Mouse (Mus musculus) ES-Bruce4 (cell line): Measurements from ENCODE around the gene Plekhd1. TPM values are rescaled to one million over a fixed set of nuclear protein-coding genes. Genes with fewer than 3 reads are reported as not detected.

Experiments
- H3K27ac ChIP-seq: 2 replicates; pipeline ENCODE4 v1.5.1; 2012; ENCODE audit warnings: low read length, inconsistent platforms; ENCODE audit not compliant: insufficient read depth
- H3K27me3 ChIP-seq: 2 replicates; pipeline ENCODE4 v1.6.1; 2012; ENCODE audit warnings: mild to moderate bottlenecking, low read length, inconsistent platforms; ENCODE audit not compliant: control insufficient read depth, poor library complexity, insufficient read depth, severe bottlenecking
- H3K36me3 ChIP-seq: 2 replicates; pipeline ENCODE4 v1.6.1; 2012; ENCODE audit warnings: inconsistent platforms, mild to moderate bottlenecking, low read length, moderate library complexity; ENCODE audit not compliant: control insufficient read depth, poor library complexity, insufficient read depth, severe bottlenecking
- H3K4me1 ChIP-seq: one replicate; pipeline ENCODE4 v1.8.1; 2011; ENCODE audit warnings: low read length; ENCODE audit not compliant: control insufficient read depth, insufficient read depth
- H3K4me3 ChIP-seq: 2 replicates; pipeline ENCODE4 v1.5.1; 2011; ENCODE audit warnings: low read depth, mild to moderate bottlenecking, low read length
- H3K9ac ChIP-seq: 2 replicates; pipeline ENCODE4 v1.6.1; 2012; ENCODE audit warnings: low read depth, mild to moderate bottlenecking, inconsistent platforms; ENCODE audit not compliant: poor library complexity, severe bottlenecking
- H3K9me3 ChIP-seq: replicated peaks from 2 replicates; pipeline ENCODE4 v1.6.1; 2012; ENCODE audit warnings: mild to moderate bottlenecking, low read length, inconsistent platforms; ENCODE audit not compliant: control insufficient read depth, poor library complexity, insufficient read depth, severe bottlenecking
- CTCF ChIP-seq: IDR thresholded peaks from one replicate; pipeline ENCODE4 v1.8.1; 2011; ENCODE audit warnings: low read depth, low read length
- EP300 ChIP-seq: IDR thresholded peaks from 2 replicates; pipeline ENCODE4 v1.6.1; 2011; ENCODE audit warnings: low read depth, low read length; ENCODE audit not compliant: insufficient read depth
- POLR2A ChIP-seq: IDR thresholded peaks from one replicate; pipeline ENCODE4 v1.8.1; 2011; ENCODE audit warnings: low read length; ENCODE audit not compliant: insufficient read depth
- polyA plus RNA-seq: library from polyadenylated mRNA; stranded (reverse); fragments of >200 nt; gene quantifications from 2 replicates; pipeline ENCODE4 v1.2.4, GENCODE M21; 2011; ENCODE audit warnings: low read depth; ENCODE audit not compliant: missing spikeins, insufficient read depth, insufficient read length

Plekhd1 gene
- polyA plus RNA-seq, 1 experiment: 5.3 TPM

DNA sequence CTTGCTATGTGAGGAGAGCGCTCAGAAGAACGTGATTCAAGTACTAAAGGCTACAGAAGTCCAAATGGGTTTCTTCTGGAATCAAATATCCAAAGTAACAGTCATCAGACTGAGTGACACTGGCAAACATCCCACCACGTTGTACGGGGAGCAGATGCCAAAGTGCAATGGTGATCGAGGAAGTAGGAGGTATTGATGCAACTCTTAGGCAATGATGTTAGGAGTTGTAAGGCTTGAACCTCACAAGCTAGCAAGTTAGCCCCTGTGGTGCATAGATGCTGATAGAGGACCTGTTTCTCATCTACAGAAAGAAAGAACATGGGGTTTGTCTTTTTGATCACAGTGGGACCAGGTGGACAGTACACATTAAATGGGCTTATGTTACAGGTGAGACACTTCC lies 70.6 kb downstream of the Plekhd1 start:
- no peak overlapping the region for H3K4me3 ChIP-seq
- H3K4me1 ChIP-seq: no peaks in the 10 kb centered on the region
- H3K9ac ChIP-seq: no peak overlapping the region
- no peak overlapping the region for H3K27ac ChIP-seq
- H3K36me3 ChIP-seq: no peaks in the 10 kb centered on the region
- peaks cover 17% of the 10 kb centered on the region for H3K27me3 ChIP-seq
- TF ChIP-seq CTCF: no peak
- no peak for TF ChIP-seq EP300
- no peak for TF ChIP-seq POLR2A
- peaks cover 4% of the 10 kb centered on the region for H3K9me3 ChIP-seq

DNA sequence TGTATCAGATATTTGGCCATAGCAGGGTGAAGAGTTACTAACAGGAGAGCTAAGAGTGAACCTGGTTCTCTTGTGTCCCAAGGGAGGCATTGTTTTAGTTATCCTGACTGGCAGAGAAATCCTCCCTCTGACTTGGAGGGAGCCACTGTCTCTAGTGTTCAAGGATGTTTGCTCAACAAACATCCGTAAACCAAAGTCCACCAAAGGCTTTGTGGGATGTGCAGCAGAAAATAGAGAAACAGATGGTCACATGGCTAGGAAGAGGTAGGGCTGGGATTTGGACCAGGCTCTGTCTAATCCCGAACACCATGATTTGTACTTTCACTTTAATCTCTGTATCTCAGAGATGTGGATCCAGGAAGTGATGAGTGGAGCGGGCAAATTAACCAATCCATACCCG lies 71.7 kb downstream of the Plekhd1 start:
- no peak overlapping the region for H3K4me3 ChIP-seq
- peaks cover 8% of the 10 kb centered on the region for H3K27me3 ChIP-seq
- no peak overlapping the region for H3K27ac ChIP-seq
- peaks cover 4% of the 10 kb centered on the region for H3K9me3 ChIP-seq
- no peak overlapping the region for H3K9ac ChIP-seq
- H3K36me3 ChIP-seq: no peaks in the 10 kb centered on the region
- TF ChIP-seq POLR2A: no peak
- no peak for TF ChIP-seq EP300
- H3K4me1 ChIP-seq: no peaks in the 10 kb centered on the region

DNA sequence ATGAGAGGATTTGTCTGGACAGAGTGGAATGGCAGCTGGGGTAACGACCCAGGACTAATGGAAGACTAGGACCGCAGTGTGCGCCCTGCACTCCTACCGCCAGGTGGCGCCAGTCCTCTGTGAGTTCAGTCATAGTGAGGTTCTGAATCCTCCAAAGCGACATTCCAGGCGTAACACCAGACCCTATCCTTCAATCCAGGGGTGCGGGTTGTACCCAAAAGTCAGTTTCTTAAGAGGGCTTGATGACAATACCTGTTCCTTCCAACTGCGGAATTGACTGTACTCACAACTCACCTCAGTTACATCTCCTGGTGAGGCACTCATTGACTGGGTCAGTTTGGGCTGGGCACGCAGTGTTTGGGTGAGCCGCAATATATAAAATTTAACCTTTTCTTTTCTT lies 77.3 kb downstream of the Plekhd1 start:
- no peaks in the 10 kb centered on the region for H3K36me3 ChIP-seq
- no peaks in the 10 kb centered on the region for H3K4me1 ChIP-seq
- no peak overlapping the region for H3K27ac ChIP-seq
- no peak overlapping the region for H3K9ac ChIP-seq
- no peak overlapping the region for H3K4me3 ChIP-seq
- H3K9me3 ChIP-seq: no peaks in the 10 kb centered on the region
- TF ChIP-seq CTCF (peak; percentile 98), EP300 (no peak)
- H3K27me3 ChIP-seq: no peaks in the 10 kb centered on the region

Other genes starting within 250 kb of the Plekhd1 start
- 20.8 and 24.1 TPM in 2 replicates for gene Exd2, start 229.5 kb upstream of the Plekhd1 start, polyA plus RNA-seq
- 0.58 and 0.70 TPM in 2 replicates for gene Galnt16, start 174.3 kb upstream of the Plekhd1 start, polyA plus RNA-seq
- gene Slc39a9, start 48.7 kb upstream of the Plekhd1 start, polyA plus RNA-seq: 16.4 and 18.5 TPM in 2 replicates
- 84.0 and 84.7 TPM in 2 replicates for gene Erh, start 48.2 kb upstream of the Plekhd1 start, polyA plus RNA-seq
- not detected in 2 replicates for gene Ccdc177, start 68.1 kb downstream of the Plekhd1 start, polyA plus RNA-seq
- gene Susd6, start 97.9 kb downstream of the Plekhd1 start, polyA plus RNA-seq: 56.0 and 57.0 TPM in 2 replicates